Mouse (Mus musculus) limb, embryonic 11.5 days (tissue): ENCODE results near the gene Rd3l. TPM values are rescaled to one million over a fixed set of nuclear protein-coding genes. Genes with fewer than 3 reads are reported as not detected.
A peak's percentile ranks its signal among the peaks of the same experiment; 100 is the strongest.

Source experiments
- ATAC-seq: fragments of 200-750 bp; cut with Nextera tagmentation; 2 replicates; pipeline ENCODE4 v1.8.0; 2017; ENCODE audit warnings: low read depth; ENCODE audit not compliant: insufficient number of reproducible peaks, low FRiP score, low TSS enrichment
- DNase-seq: peaks from one replicate; pipeline ENCODE4 v3.0.0-alpha.2; 2015; ENCODE audit warnings: low spot score
- H3K27ac ChIP-seq: fragments of 300-500 bp; sonication (generic); replicated peaks from 2 replicates; pipeline ENCODE4 v1.5.1; 2014; ENCODE audit warnings: low read depth, mild to moderate bottlenecking, low read length
- H3K27me3 ChIP-seq: fragments of 300-500 bp; sonication (generic); 2 replicates; pipeline ENCODE4 v1.6.1; 2014; ENCODE audit warnings: mild to moderate bottlenecking, low read length, mixed read lengths; ENCODE audit not compliant: control insufficient read depth, insufficient read depth
- H3K36me3 ChIP-seq: fragments of 300-500 bp; sonication (generic); 2 replicates; pipeline ENCODE4 v1.6.1; 2014; ENCODE audit warnings: mild to moderate bottlenecking, low read length, moderate library complexity, mixed read lengths; ENCODE audit not compliant: control insufficient read depth, insufficient read depth
- H3K4me1 ChIP-seq: fragments of 300-500 bp; sonication (generic); 2 replicates; pipeline ENCODE4 v1.6.1; 2014; ENCODE audit warnings: low read length, mixed read lengths; ENCODE audit not compliant: control insufficient read depth, insufficient read depth
- H3K4me2 ChIP-seq: fragments of 300-500 bp; sonication (generic); 2 replicates; pipeline ENCODE4 v1.6.1; 2014; ENCODE audit warnings: low read depth, mild to moderate bottlenecking, moderate library complexity; ENCODE audit not compliant: severe bottlenecking
- H3K4me3 ChIP-seq: fragments of 300-500 bp; sonication (generic); 2 replicates; pipeline ENCODE4 v1.5.1; 2014; ENCODE audit warnings: low read depth, low read length
- H3K9ac ChIP-seq: fragments of 300-500 bp; sonication (generic); 2 replicates; pipeline ENCODE4 v1.6.1; 2014; ENCODE audit warnings: mild to moderate bottlenecking, low read length
- H3K9me3 ChIP-seq: fragments of 300-500 bp; sonication (generic); 2 replicates; pipeline ENCODE4 v1.6.1; 2016; ENCODE audit warnings: low read length; ENCODE audit not compliant: control insufficient read depth
- WGBS: fragments of 180-500 bp; shearing (Covaris S2); extraction: QIAGEN DNeasy Blood & Tissue Kit; methylation state at CpG from one replicate; pipeline ENCODE4 v1.1.7; 2014; 5-methylcytosine and 5-hydroxymethylcytosine counted together
- polyA plus RNA-seq: library from polyadenylated mRNA; unstranded; fragments of >200 nt; fragmentation: Nextera tagmentation; extraction: Ambion mirVana; gene quantifications from 2 replicates; pipeline ENCODE4 v1.2.1, GENCODE M21; 2014

Rd3l gene
- polyA plus RNA-seq, 1 experiment from 2014 or later, result not detected

- Histone ChIP-seq H3K4me2 (no peak overlapping the region), H3K4me1 (peaks cover 23% of the 10 kb centered on the region), H3K27me3 (no peaks in the 10 kb centered on the region), H3K4me3 (no peak overlapping the region), H3K9ac (no peak overlapping the region), H3K27ac (peak overlapping the region; percentile 64), H3K36me3 (no peaks in the 10 kb centered on the region), H3K9me3 (no peaks in the 10 kb centered on the region)
- ATAC-seq, result peak; percentile 31
- 12% methylated on average over 1 of the region's 1 CpGs for WGBS
- DNase-seq, result no peak
Measured at GRCm38 (mm10) chr12:111938623-111939177, 42.4 kb downstream of the Rd3l start.

GRCm38 (mm10) chr12:111936706-111937550 is 44.2 kb downstream of the Rd3l start:
- no peak overlapping the region for H3K4me3 ChIP-seq
- DNase-seq, result no peak
- H3K36me3 ChIP-seq, result no peaks in the 10 kb centered on the region
- peaks cover 29% of the 10 kb centered on the region for H3K4me1 ChIP-seq
- no peak overlapping the region for H3K4me2 ChIP-seq
- no peak overlapping the region; the same call in 1 of the 2 replicates for H3K27ac ChIP-seq
- no peak overlapping the region for H3K9ac ChIP-seq
- no peaks in the 10 kb centered on the region for H3K9me3 ChIP-seq
- WGBS, result 43% methylated on average over 24 of the region's 24 CpGs
- ATAC-seq, result no peak
- no peaks in the 10 kb centered on the region for H3K27me3 ChIP-seq

GRCm38 (mm10) chr12:111933971-111934370 is 47.1 kb downstream of the Rd3l start:
- H3K36me3 ChIP-seq, result no peaks in the 10 kb centered on the region
- H3K9me3 ChIP-seq, result no peaks in the 10 kb centered on the region
- ATAC-seq, result no peak
- no peak overlapping the region for H3K4me2 ChIP-seq
- H3K9ac ChIP-seq, result no peak overlapping the region
- H3K4me3 ChIP-seq, result no peak overlapping the region
- no peaks in the 10 kb centered on the region for H3K27me3 ChIP-seq
- H3K4me1 ChIP-seq, result peaks cover 27% of the 10 kb centered on the region
- H3K27ac ChIP-seq, result no peak overlapping the region
- 79% methylated on average over 2 of the region's 2 CpGs for WGBS
- DNase-seq, result no peak

GRCm38 (mm10) chr12:111933032-111933704 is 47.9 kb downstream of the Rd3l start:
- H3K4me2 ChIP-seq, result no peak overlapping the region
- 58% methylated on average over 11 of the region's 11 CpGs for WGBS
- no peak for ATAC-seq

GRCm38 (mm10) chr12:111932513-111932912 is 48.6 kb downstream of the Rd3l start:
- 73% methylated on average over 3 of the region's 3 CpGs for WGBS
- no peak overlapping the region for H3K4me2 ChIP-seq
- H3K27ac ChIP-seq, result no peak overlapping the region
- no peaks in the 10 kb centered on the region for H3K27me3 ChIP-seq
- H3K9me3 ChIP-seq, result no peaks in the 10 kb centered on the region
- H3K4me1 ChIP-seq, result peaks cover 15% of the 10 kb centered on the region
- H3K9ac ChIP-seq, result no peak overlapping the region
- ATAC-seq, result no peak
- H3K36me3 ChIP-seq, result no peaks in the 10 kb centered on the region
- no peak for DNase-seq
- no peak overlapping the region for H3K4me3 ChIP-seq

More at GRCm38 (mm10) chr12:111933032-111933704, 47.9 kb downstream of the Rd3l start:
- H3K4me3 ChIP-seq, result no peak overlapping the region
- H3K27me3 ChIP-seq, result no peaks in the 10 kb centered on the region
- peaks cover 19% of the 10 kb centered on the region for H3K4me1 ChIP-seq
- H3K9me3 ChIP-seq, result no peaks in the 10 kb centered on the region
- H3K9ac ChIP-seq, result no peak overlapping the region
- no peak overlapping the region for H3K27ac ChIP-seq
- H3K36me3 ChIP-seq, result no peaks in the 10 kb centered on the region
- no peak for DNase-seq

GRCm38 (mm10) chr12:111931411-111932025 is 49.6 kb downstream of the Rd3l start:
- no peaks in the 10 kb centered on the region for H3K27me3 ChIP-seq

More at GRCm38 (mm10) chr12:111931411-111932025, 49.6 kb downstream of the Rd3l start:
- Histone ChIP-seq H3K9ac (no peak overlapping the region), H3K27ac (no peak overlapping the region), H3K4me1 (peaks cover 7% of the 10 kb centered on the region), H3K4me3 (no peak overlapping the region), H3K36me3 (no peaks in the 10 kb centered on the region), H3K9me3 (no peaks in the 10 kb centered on the region), H3K4me2 (no peak overlapping the region)
- DNase-seq (no peak), ATAC-seq (no peak)
- 87% methylated on average over 9 of the region's 9 CpGs for WGBS

Other genes with a start within 250 kb of the Rd3l start
- 95.5 and 103 TPM in 2 replicates for gene Klc1, start 222.5 kb downstream of the Rd3l start, polyA plus RNA-seq
- gene Xrcc3, start 167.4 kb downstream of the Rd3l start, polyA plus RNA-seq, result 22.7 and 26.0 TPM in 2 replicates
- 78.6 and 79.7 TPM in 2 replicates for gene Zfyve21, start 167.1 kb downstream of the Rd3l start, polyA plus RNA-seq
- 6.5 and 6.6 TPM in 2 replicates for gene Ppp1r13b, start 73.2 kb downstream of the Rd3l start, polyA plus RNA-seq
- gene Atp5mpl, start 14.3 kb downstream of the Rd3l start, polyA plus RNA-seq, result 670 and 686 TPM in 2 replicates
- 0.61 and 0.95 TPM in 2 replicates for gene Tdrd9, start 9.8 kb downstream of the Rd3l start, polyA plus RNA-seq
- gene Aspg, start 125.4 kb upstream of the Rd3l start, polyA plus RNA-seq, result 1.6 and 2.0 TPM in 2 replicates
- 2.8 and 3.5 TPM in 2 replicates for gene Kif26a, start 164.9 kb upstream of the Rd3l start, polyA plus RNA-seq